Mouse (Mus musculus) layer of hippocampus, postnatal 10 days (tissue): ENCODE measurements around the gene Triap1. TPM values are rescaled to one million over a fixed set of nuclear protein-coding genes. Genes with fewer than 3 reads are reported as not detected.
"Not testable (repeated sequence)": the region's sequence is repeated elsewhere in the genome, so short reads cannot be mapped to it uniquely, and the experiment has no call there.

ENCODE experiments used
- DNase-seq, 2 experiments: peaks; one replicate each; pipeline ENCODE4 v3.0.0; 2021; ENCODE audit warnings: low spot score in 2 of 2
- long read RNA-seq: library from polyadenylated mRNA; stranded (forward); transcript quantifications from one replicate; pipeline ENCODE4 v2.0.0, GENCODE M21; 2023
- total RNA-seq, 2 experiments: library from RNA; stranded (reverse); gene quantifications; 2 replicates each; pipeline ENCODE4 v1.2.3; 2021

The Triap1 gene
- total RNA-seq, result 10 to 100 TPM; 31.0 to 35.3 TPM
- long read RNA-seq, transcript Triap1-201 (2 exons, 1,088 nt), result major isoform, 43 of 44 reads
- long read RNA-seq, partial matches to known transcripts, result 1 of 44 reads
- long read RNA-seq, other reads (novel, unspliced or antisense), result 0 of 44 reads

DNA sequence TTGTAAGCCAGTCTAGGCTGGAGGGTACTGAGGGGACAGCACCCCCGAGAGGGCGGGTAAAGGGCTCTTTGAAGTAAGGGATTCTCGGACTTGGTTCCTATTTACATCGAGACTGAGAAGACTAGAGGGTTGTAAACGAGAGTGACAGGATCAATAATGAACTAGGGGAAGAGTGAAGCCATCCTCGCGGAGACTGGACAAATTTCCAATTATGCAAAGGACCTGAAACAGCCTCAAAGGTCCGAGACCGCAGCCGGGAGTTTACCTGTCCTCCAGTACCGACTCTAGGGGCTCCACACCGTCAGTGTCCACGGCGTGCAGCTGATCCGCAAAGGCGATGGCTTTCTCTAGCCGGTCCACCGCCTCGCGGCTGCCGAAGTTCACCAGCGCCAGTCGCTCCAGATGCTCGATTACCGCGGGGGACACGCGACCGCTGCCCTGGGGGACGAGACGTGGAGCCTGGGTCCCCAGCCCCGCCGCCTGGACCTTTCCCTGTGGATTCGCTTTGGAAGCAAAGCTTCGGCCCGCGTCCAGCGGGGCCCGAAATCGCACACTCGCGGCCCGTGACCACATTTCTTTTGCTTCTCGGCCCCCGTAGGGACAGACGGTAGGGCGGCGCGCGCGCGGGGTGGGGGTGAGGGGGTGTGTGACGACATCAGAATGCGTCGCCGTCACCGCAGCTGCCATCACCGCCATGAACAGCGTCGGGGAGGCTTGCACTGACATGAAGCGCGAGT lies at the start of gene Triap1, which contains the start of gene Gatc:
Gene Triap1, plus strand, starts transcription at position 649 of the 737 bp plus-strand sequence.
Gene Gatc, minus strand, starts transcription at position 602 of the 737 bp plus-strand sequence.
- DNase-seq, result peak; percentile 87 to 92

DNA sequence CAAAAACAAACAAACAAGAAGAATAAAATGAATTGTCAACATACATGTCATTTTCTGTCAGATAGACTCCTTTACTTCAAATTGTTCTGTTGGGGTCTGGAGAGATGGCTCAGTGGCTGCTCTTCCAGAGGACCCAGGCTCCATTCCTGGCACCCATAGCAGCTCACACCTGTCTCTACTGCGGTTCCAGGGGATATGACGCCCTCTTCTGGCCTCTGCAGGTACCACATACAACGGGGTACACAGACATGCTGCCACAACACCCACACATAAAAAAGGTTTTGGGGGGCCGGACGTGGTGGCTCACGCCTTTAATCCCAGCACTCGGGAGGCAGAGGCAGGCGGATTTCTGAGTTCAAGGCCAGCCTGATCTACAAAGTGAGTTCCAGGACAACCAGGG lies 46.9 kb upstream of the Triap1 start:
- no peak for DNase-seq

DNA sequence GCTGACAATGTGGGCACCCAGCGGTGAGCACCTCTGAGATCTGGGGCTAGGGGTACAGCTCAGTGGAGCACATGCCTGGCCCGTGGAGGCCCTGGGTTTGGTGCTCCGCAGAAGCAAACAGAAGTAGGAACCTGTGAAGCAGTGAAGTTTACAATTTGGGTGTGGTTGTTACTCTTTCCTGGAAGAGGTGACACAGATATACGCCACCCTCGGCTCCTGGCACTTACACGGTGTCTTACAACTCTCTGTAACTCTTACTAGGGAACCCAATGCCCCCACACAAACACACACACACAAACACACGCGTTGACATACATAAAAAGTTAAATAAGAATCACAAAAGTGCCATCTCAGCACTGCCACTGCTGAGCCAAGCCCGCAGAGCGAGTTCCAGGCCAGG lies 44.7 kb upstream of the Triap1 start:
- no peak for DNase-seq

DNA sequence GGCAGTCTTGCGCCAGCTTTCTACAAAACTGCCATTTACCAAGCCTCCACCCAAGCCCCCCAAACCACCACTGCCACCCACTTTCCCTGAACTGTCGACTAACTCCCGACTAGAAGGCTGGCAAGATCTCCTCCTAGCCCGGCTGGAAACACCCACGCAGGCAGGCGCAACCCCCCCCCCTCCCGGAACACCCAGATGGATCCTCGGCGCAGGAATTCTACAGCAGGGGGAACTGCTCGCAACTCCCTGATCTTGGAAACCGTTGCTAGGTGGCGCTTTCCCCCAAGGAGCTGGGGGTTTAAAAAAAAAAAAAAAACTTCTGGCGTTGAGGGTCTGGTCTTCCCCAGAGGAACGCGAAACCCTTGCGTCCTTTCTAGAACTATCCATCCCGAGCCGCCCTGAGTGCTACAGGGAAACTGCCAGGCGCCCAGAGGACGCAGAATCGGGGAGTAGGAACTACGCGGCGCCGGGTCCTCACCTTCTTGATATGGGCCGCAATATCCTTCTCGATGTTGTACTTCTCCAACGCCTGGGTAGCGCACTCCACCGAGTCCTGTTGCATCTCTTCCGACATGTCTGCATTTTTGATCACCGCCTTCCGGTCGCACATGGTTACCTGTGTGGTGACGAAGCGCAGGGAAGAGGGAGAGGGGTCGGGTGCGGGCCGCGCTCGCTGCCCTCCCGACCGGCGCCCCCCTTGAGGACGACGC lies 40.8 kb upstream of the Triap1 start:
- peak; percentile 57 to 68 for DNase-seq

DNA sequence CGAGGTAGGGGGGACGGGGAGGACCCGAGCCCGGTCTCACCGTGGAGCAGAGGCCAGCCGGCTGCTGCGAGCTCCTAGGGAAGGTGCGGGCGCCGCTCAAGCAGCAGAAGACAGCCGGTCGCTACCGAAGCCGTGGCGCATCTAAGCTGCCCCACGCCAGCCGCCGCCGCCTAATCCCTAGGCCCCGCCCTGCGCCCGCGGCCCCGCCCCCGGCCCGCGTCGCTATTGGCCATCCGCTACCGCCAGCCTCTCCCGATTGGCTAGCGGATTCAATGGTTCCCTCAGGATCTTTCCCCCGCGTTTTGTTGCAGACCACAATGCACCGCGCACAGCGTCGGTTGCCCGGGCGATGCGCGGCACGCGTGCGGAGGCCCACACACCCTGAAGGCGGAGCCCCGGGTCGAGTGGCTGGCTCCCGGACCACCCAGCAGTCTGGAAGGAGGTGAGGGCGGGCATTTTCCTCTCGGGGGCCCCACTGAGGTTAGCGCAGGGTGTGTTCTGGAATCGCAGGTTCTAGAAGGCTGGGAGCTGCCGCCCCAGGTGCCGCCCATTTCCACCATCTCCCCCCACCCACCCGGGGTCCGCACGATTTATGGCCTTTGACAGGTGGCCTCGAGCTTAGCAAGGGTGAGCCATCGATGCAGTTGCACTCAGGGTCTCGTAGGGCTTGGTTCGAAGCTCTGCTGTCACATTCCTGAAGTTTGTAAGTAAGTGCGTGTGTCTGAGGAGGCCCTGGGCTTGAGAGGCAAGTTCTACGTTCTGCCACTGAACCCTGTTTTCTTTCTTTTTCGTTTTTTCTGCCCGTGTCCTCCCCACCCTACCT lies 40.0 kb upstream of the Triap1 start, which contains the start of gene Dynll1:
Gene Dynll1, minus strand, starts transcription at position 208 of the 823 bp plus-strand sequence.
- peak; percentile 100 for DNase-seq

DNA sequence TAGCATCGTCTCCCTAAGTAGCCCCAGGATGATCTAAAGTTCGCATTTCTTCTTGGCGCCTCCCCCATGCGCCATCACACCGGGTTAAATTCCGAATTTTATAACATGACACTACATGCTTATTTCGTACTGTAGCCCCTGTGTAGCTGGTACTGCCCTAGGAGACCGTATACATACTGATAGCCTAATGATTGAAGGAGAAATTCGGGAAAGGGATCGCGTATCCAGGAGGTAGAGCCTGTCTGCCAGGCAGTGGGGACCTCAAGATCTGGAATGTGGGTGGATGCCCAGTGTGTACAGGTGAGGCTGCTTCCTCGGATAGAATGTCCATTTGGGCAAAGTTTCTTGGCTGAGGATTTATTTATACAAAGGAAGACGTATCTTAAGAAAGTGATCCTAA lies 39.4 kb upstream of the Triap1 start:
- DNase-seq, result no peak

DNA sequence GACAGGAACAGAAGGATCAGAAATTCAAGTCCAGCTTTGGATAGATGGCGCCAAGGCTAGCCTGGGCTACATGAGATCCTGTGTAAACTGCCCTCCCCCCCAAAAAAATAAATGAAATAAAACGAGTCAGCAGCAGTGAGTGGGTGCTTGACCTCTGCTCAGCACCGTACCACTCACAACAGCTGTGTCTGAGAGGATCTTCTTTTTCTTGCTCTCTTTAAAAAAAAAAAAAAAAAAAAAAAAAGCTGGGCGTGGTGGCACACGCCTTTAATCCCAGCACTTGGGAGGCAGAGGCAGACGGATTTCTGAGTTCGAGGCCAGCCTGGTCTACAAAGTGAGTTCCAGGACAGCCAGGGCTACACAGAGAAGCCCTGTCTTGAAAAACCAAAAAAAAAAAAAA lies 38.8 kb upstream of the Triap1 start:
- DNase-seq, result not testable (repeated sequence)

DNA sequence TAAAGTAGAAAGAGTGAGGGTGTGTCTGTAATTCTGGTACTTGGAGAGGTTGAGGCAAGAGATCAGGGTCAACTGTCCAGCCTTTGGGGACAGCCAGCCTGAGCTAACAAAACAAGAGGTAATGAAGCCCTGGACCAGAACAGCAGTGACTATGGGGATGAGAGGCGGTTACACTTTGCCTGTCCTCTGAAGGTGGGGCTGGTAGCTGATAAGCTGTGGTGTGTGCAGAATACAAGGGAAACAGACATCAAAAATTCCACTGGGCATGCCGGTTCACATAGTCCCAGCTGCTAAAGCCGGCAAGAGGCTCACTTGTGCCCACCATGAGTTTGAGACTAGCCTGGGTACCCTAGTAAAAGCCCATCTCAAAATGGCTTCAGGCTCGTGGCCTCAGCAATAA lies 28.7 kb upstream of the Triap1 start:
- DNase-seq, result no peak

DNA sequence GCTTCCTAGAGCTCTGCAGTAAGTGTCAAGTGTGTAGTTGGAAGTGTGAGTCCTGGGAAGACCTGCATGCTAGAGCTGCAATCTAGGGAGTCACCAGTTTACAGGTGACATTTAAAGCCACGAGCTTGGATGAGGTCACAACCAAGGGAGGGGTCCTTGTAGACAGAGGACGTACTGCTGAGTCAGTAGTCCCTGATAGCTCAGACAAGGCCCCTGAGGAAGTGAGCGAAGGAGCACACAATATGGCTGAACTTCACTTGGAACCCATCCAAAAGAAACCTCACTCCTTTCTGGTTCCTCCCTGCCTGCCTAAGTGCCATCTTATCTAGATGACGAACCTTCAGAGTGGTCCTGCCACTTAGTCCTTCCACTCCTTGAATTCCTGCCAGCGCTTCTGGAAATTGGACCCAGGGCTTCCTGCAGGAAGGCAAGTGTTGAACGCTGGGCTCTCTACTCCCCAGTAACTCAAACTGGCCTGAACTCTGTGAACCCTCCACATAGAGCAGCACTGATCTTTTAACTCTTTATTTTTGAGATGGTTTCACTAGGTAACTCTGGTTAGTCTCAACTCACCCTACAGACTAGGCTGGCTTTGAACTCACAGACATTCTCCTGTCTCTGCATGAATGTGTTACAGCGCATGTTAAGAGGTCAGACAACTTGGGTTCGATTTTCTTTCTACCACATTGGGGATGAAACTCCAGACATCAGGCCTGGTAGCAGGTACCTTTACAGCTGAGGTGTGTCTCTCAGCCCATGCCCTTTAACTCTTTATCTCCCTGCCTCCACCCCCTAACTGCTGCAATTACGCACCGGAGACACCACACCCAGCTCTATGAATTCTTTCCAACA lies 28.0 kb upstream of the Triap1 start:
- DNase-seq, result no peak

DNA sequence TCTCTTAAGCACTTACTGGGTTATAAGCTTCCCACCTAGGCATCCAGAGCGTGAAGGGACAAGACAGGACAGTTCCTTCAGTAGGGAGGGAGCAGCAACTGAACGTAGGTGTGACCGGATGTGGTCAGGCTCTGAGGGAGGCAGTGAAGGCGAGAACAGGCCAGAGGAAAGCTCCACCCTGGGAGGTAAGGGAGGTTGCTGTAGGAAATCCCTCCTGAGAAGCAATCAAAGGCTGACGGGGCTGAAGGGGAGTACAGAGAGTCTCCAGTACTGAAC lies 27.4 kb upstream of the Triap1 start:
- DNase-seq, result no peak

DNA sequence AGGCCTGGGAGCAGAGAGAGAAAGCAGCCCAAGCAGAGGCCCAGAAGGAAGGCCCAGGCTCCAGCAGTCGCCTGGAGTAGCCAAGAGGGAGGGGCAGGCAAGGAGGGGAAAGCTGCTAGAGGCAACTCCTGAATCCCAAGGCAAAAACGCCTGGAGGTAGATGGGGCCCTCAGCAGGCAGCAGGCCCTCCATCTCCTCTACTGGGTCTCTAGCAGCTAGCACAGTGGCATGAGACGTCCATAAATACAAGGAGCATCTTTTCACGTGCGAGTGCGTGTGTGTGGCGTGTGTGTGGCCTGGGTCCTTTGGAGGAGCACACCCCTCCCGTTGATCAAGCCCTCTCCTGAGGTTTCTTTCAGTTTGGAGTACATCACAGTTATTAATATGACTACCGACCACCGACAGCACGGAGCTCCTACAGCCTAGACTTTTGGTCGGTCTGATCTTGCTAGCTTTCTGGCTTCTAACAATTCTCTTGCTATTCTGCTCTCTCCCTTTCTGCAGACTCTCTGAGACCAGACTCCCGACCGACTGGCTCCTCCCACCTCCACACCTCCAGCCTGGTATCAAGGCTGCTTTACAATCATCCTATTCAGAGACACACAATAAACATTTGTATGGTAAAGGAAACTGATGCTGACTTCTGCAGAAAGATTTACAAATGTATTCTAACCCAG lies 23.9 kb upstream of the Triap1 start:
- no peak for DNase-seq

DNA sequence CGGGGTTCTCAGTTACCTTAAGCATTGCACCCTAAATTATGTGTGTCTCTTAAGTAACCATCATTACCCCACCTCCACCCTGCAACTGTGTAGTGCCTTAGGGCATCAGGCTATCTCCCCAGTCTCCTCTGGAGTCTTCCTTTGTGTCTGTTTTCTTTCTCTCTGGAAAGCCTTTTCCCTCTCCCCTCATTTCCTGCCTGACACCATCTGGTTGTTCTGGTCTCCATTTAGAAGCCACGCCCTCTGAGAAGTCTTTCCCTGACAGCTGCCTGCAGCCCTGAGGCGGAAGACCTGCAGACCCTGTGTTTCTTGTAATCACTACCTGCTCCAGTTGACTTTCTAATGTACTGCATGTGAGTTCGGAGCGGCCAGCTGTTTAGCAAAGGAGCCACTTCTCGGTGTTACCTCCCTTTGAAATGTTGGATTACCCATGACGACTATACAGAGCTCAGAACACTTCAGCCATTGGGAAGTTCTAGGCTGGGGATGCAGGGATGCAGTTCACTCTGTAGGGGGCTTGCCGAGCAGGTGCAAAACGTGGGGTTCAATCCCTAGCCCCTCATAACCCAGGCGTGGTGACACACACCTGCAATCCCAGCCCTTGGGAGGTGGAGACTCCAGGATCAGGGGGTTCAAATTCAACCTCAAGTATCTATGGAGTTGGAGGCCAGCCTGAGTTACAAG lies 23.2 kb upstream of the Triap1 start:
- no peak for DNase-seq

DNA sequence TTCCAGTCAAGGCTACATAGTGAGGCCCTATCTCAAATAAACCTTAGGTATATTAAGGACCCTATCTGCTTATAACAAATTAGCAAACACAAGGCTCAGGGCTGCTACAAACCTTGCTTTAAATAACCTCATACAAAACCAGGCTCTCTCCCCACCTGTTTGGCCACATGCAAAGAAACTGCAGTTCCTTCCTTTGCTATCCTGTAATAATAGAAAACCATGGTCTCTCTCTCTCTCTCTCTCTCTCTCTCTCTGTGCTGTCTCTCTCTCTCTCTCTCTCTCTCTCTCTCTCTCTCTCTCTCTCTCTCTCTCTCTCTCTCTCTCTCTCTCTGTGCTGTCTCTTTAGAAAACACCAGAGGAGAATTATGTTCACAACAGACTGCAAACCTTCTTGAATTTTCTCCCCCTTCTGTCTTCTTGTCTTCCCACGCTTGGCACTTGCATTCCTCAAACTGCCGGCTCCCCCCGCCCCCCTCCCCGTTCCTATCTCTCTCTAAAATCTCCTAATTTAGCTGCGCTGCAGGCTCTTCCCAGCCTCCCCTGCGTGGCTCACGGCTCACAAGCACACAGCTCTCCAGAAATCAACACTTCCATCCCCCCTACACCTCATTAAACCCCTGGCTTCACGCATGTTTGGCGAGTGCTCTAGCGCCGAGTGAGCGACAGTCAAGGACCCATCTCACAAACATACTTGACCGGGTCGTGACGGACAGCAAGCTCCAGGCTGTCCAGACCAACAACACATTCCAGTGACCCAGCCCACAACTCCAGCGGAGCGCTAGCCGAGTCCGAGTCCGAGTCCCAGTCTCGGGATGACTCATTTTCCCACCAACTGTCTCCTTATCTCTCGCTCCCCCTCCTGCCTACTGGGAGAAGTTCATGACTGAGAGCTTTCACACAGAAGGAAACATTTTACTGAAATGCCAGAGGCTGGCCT lies 21.8 kb upstream of the Triap1 start:
- DNase-seq, result peak; percentile 57 to 77

DNA sequence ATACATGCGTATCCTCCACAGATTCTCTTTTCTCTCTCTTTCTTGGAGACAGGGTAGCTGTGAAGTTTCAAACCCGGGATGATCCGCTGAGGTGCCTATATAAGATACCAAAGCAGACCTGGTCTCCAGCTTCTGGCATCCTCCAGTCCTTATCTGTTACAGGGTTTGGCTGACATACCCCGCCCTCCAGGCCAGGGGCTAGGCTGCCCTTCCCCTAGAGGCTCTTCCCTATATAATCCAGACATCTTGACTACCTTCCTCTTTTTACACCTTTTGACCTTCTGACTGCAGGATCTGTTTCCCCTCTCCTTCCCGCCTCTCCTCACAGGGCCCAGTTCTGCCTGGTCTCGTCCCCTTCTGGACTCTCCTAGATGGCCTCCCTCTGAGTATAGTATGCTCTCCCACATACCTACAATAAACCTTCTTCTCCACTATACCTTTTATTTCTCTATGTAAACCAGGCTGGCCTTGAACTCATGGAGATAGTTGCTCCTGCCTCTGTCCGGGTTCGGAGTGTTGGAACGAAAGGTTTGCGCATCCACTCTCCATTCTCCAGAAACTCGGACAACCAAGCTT lies 14.7 kb upstream of the Triap1 start:
- DNase-seq, result no peak

DNA sequence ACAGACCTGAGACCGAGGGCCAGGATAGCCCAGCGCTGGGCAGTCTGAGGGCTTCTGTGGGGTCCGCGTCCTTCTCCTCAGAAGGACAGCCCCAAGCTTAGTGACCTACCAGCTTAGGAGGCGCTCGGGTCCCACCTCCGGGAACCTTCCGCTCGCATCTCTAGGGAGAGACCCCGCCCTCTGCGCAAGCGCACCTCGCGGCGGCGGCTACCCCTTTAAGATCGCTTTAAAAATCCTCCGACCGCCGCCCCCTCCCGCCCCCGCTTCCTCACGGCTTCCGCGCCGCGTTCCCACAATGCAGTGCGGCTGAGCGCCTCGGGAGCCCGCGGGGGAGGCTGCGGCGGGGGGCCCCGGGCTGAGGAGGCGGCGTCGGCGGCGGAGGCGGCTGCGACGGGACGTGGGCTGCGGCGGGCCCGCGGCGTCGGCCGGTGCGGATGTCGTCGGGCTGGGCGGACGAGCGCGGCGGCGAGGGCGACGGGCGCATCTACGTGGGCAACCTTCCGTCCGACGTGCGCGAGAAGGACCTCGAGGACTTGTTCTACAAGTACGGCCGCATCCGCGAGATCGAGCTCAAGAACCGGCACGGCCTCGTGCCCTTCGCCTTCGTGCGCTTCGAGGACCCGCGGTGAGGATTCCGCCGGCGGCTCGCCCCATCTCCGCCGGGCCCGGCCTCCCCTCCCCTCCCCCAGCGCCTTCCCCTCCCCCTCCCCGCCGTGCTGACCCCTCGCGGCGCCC lies 14.0 kb upstream of the Triap1 start, which contains the start of gene Srsf9:
Gene Srsf9, plus strand, starts transcription at position 303 of the 735 bp plus-strand sequence.
- DNase-seq, result peak; percentile 97 to 98

DNA sequence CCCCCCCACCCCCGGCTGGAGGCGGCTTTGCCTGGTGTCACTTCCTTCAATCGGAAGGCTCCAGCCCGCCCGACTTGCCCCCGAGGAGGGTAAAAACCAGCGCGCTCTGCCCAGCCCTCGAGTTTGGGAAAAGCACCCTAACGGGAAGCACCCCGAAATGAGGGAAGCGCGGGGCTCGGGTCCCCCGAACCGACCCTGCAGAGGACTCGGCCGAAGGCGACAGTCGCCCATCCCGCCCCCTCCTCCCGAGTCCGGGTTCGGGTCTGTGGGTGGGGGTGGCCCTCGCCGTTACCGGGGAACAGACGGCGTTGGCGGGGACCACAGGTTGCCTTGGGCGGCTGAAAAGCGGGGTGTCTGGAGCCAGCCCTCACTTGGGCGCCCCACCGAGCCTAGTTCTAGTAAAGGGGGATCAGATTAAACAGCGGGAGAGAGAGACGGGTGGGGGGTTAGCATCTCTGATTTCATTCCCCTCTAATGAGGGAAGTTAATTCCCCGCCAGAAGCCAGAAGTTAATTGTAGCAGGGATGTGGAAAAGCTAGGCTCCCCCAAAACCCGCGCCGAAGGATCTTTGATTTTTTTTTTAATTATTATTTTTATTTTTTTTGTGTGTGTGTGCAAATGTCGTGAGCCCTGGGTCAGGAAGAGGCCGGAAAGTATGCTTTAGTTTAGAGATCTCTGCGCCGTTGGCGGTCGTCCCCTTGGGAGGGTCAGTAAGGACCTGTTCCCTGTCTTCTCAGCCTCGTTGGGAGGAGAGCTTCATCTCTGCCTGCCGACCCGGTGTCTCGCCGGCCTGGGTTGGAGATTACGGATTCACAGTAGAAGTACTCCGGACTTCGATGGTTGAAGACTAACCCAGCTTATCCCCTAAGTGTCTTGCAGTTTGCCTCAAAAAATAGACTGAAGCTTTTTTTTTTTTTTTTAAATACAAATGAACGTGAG lies 13.1 kb upstream of the Triap1 start:
- DNase-seq, result peak; percentile 49 to 61
